Mouse (Mus musculus) heart, adult 18-20 months (tissue): ENCODE measurements at regions not wholly inside any gene's neighbourhood (a gene's known extent, or its start where the extent isn't known, plus 50 kb on each side); places are given as distances from the start of the nearest gene placed in this dataset.
A peak's percentile ranks its signal among the peaks of the same experiment; 100 is the strongest.

Experiments used
- DNase-seq, 2 experiments: peaks; one replicate each; pipeline ENCODE4 v3.0.0; 2021 to 2022; ENCODE audit warnings: mixed read lengths in 1 of 2

DNA sequence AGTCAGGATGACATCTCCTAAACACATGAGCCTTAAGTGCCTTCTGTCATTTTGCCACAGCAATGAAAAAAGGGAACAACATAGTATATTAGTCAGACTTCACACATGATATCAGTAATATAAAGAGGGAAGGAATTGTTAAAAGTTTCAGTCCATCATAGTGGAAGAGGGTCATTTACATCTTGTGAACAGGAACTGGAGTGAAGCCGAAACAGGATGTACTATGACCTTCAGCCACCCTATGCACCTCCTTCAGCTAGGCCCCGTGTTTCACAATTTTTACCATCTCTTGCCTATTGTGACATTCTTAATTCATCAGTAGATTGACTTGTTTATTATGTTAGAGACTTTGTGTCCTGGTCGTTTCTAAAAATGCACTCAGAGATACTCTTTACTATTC, 59.8 kb upstream of the St3gal5 start:
- no peak for DNase-seq

DNA sequence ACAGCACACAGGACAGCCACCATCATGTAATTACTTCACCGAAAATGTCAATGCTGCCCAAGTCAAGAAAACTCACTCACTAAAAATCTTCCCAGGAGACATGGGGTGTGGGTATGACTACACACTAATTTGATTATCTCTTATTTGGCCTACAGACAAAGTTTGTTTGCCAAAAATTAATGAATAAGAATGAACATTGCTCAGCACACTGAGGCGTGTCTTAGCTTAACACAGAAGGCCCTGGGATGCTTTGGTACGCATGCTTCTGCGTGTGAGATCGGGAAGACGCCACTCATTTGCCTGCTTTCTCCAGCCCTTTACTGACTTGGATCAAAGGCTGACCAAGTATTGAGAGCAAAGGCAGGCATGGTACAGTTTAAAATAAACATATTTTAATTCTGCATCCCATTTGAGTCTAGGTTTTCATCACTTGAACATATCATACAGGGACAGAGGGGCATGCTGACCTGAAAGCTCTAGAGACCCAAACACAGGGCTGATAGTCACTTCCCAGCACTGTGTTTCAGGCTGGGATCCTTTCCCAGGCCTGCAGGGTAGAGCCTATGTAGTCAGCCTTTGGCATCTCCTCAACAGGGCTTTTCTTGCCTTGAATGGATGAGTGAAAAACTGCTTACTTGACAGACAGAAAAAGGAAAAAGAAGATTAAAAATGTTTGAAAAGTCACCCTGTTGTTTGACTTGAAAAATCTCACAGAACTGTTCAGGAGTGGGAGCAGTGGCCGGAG, 53.3 kb upstream of the St3gal5 start:
- DNase-seq: peak in 1 of 2 experiments; percentile 14
